Mouse (Mus musculus): ENCODE results near the gene Rbm34. TPM values are rescaled to one million over a fixed set of nuclear protein-coding genes. Genes with fewer than 3 reads are reported as not detected.
A peak's percentile ranks its signal among the peaks of the same experiment; 100 is the strongest.

Rbm34 gene
- polyA plus RNA-seq, 1 experiment from 2014 or later, result 38.5 TPM

GRCm38 (mm10) chr8:126972102-126972501, 1.2 kb upstream of the Rbm34 start:
- Histone ChIP-seq H3K9ac (replicated peaks; ENCODE audit: low read length) (no peak overlapping the region), H3K27ac (replicated peaks; ENCODE audit: low read depth, low read length) (no peak overlapping the region), H3K4me1 (ENCODE audit: control insufficient read depth, insufficient read depth, low read length) (peaks cover 3% of the 10 kb centered on the region; the same call in 1 of the 2 replicates), H3K36me3 (replicated peaks; ENCODE audit: control insufficient read depth, insufficient read depth, low read depth, low read length) (no peaks in the 10 kb centered on the region), H3K9me3 (replicated peaks; ENCODE audit: control insufficient read depth, low read length) (no peaks in the 10 kb centered on the region), H3K4me3 (ENCODE audit: low read depth, low read length) (no peak overlapping the region), H3K4me2 (ENCODE audit: low read depth, low read length) (no peak overlapping the region), H3K27me3 (ENCODE audit: control insufficient read depth, insufficient read depth, low read length) (no peaks in the 10 kb centered on the region)
- ATAC-seq (replicated peaks; ENCODE audit: insufficient number of reproducible peaks, low FRiP score, low TSS enrichment, low read depth) (no peak), DNase-seq (ENCODE audit: low spot score) (no peak)
- 86% methylated on average over 2 of the region's 2 CpGs for WGBS

- no peak overlapping the region for H3K27ac ChIP-seq (replicated peaks; ENCODE audit: low read depth, low read length)
- peak overlapping the region; percentile 69 for H3K9ac ChIP-seq (replicated peaks; ENCODE audit: low read length)
- peak overlapping the region; percentile 75 for H3K4me2 ChIP-seq (ENCODE audit: low read depth, low read length)
- H3K27me3 ChIP-seq (ENCODE audit: control insufficient read depth, insufficient read depth, low read length), result no peaks in the 10 kb centered on the region
- DNase-seq (ENCODE audit: low spot score) (no peak), ATAC-seq (replicated peaks; ENCODE audit: insufficient number of reproducible peaks, low FRiP score, low TSS enrichment, low read depth) (peak; percentile 20; the same call in 1 of the 2 replicates)
- H3K4me1 ChIP-seq (ENCODE audit: control insufficient read depth, insufficient read depth, low read length), result peaks cover 3% of the 10 kb centered on the region; the same call in 1 of the 2 replicates
- H3K9me3 ChIP-seq (replicated peaks; ENCODE audit: control insufficient read depth, low read length), result no peaks in the 10 kb centered on the region
- 12% methylated on average over 13 of the region's 13 CpGs for WGBS
- H3K4me3 ChIP-seq (ENCODE audit: low read depth, low read length), result peak overlapping the region; percentile 83
- H3K36me3 ChIP-seq (replicated peaks; ENCODE audit: control insufficient read depth, insufficient read depth, low read depth, low read length), result no peaks in the 10 kb centered on the region
These were observed 418 bp upstream of the Rbm34 start for GRCm38 (mm10) chr8:126971314-126971664.

GRCm38 (mm10) chr8:126969546-126969945, 1.3 kb downstream of the Rbm34 start:
- H3K4me3 ChIP-seq (ENCODE audit: low read depth, low read length), result no peak overlapping the region
- ATAC-seq (replicated peaks; ENCODE audit: insufficient number of reproducible peaks, low FRiP score, low TSS enrichment, low read depth) (no peak), DNase-seq (ENCODE audit: low spot score) (no peak)
- no peaks in the 10 kb centered on the region for H3K9me3 ChIP-seq (replicated peaks; ENCODE audit: control insufficient read depth, low read length)
- H3K27ac ChIP-seq (replicated peaks; ENCODE audit: low read depth, low read length), result no peak overlapping the region
- 79% methylated on average over 1 of the region's 1 CpGs for WGBS
- H3K9ac ChIP-seq (replicated peaks; ENCODE audit: low read length), result no peak overlapping the region
- no peaks in the 10 kb centered on the region for H3K36me3 ChIP-seq (replicated peaks; ENCODE audit: control insufficient read depth, insufficient read depth, low read depth, low read length)
- no peaks in the 10 kb centered on the region for H3K27me3 ChIP-seq (ENCODE audit: control insufficient read depth, insufficient read depth, low read length)
- peaks cover 3% of the 10 kb centered on the region; the same call in 1 of the 2 replicates for H3K4me1 ChIP-seq (ENCODE audit: control insufficient read depth, insufficient read depth, low read length)
- no peak overlapping the region for H3K4me2 ChIP-seq (ENCODE audit: low read depth, low read length)

GRCm38 (mm10) chr8:126968107-126968506, 2.8 kb downstream of the Rbm34 start:
- H3K4me2 ChIP-seq (ENCODE audit: low read depth, low read length), result no peak overlapping the region
- no peaks in the 10 kb centered on the region for H3K9me3 ChIP-seq (replicated peaks; ENCODE audit: control insufficient read depth, low read length)
- H3K27ac ChIP-seq (replicated peaks; ENCODE audit: low read depth, low read length), result no peak overlapping the region
- H3K4me1 ChIP-seq (ENCODE audit: control insufficient read depth, insufficient read depth, low read length), result peaks cover 3% of the 10 kb centered on the region; the same call in 1 of the 2 replicates
- no peaks in the 10 kb centered on the region for H3K27me3 ChIP-seq (ENCODE audit: control insufficient read depth, insufficient read depth, low read length)
- H3K9ac ChIP-seq (replicated peaks; ENCODE audit: low read length), result no peak overlapping the region
- no peak for ATAC-seq (replicated peaks; ENCODE audit: insufficient number of reproducible peaks, low FRiP score, low TSS enrichment, low read depth)
- H3K36me3 ChIP-seq (replicated peaks; ENCODE audit: control insufficient read depth, insufficient read depth, low read depth, low read length), result no peaks in the 10 kb centered on the region
- no peak overlapping the region for H3K4me3 ChIP-seq (ENCODE audit: low read depth, low read length)
- 92% methylated on average over 6 of the region's 6 CpGs for WGBS
- DNase-seq (ENCODE audit: low spot score), result no peak

GRCm38 (mm10) chr8:126965246-126965645, 5.6 kb downstream of the Rbm34 start:
- Histone ChIP-seq H3K9me3 (replicated peaks; ENCODE audit: control insufficient read depth, low read length) (no peaks in the 10 kb centered on the region), H3K36me3 (replicated peaks; ENCODE audit: control insufficient read depth, insufficient read depth, low read depth, low read length) (no peaks in the 10 kb centered on the region; the same call in 1 of the 2 replicates), H3K27ac (replicated peaks; ENCODE audit: low read depth, low read length) (no peak overlapping the region), H3K27me3 (ENCODE audit: control insufficient read depth, insufficient read depth, low read length) (no peaks in the 10 kb centered on the region), H3K4me1 (ENCODE audit: control insufficient read depth, insufficient read depth, low read length) (peaks cover 2% of the 10 kb centered on the region; the same call in 1 of the 2 replicates), H3K9ac (replicated peaks; ENCODE audit: low read length) (no peak overlapping the region), H3K4me2 (ENCODE audit: low read depth, low read length) (no peak overlapping the region), H3K4me3 (ENCODE audit: low read depth, low read length) (no peak overlapping the region)
- no peak for ATAC-seq (replicated peaks; ENCODE audit: insufficient number of reproducible peaks, low FRiP score, low TSS enrichment, low read depth)
- DNase-seq (ENCODE audit: low spot score), result no peak
- 88% methylated on average over 6 of the region's 6 CpGs for WGBS

GRCm38 (mm10) chr8:126962871-126963270, 8.0 kb downstream of the Rbm34 start:
- Histone ChIP-seq H3K9me3 (replicated peaks; ENCODE audit: control insufficient read depth, low read length) (no peaks in the 10 kb centered on the region), H3K4me1 (ENCODE audit: control insufficient read depth, insufficient read depth, low read length) (no peaks in the 10 kb centered on the region), H3K27me3 (ENCODE audit: control insufficient read depth, insufficient read depth, low read length) (no peaks in the 10 kb centered on the region), H3K9ac (replicated peaks; ENCODE audit: low read length) (no peak overlapping the region), H3K4me2 (ENCODE audit: low read depth, low read length) (no peak overlapping the region), H3K4me3 (ENCODE audit: low read depth, low read length) (no peak overlapping the region), H3K27ac (replicated peaks; ENCODE audit: low read depth, low read length) (no peak overlapping the region), H3K36me3 (replicated peaks; ENCODE audit: control insufficient read depth, insufficient read depth, low read depth, low read length) (no peaks in the 10 kb centered on the region; the same call in 1 of the 2 replicates)
- DNase-seq (ENCODE audit: low spot score), result no peak
- no peak for ATAC-seq (replicated peaks; ENCODE audit: insufficient number of reproducible peaks, low FRiP score, low TSS enrichment, low read depth)
- 94% methylated on average over 1 of the region's 1 CpGs for WGBS

- DNase-seq (ENCODE audit: low spot score), result no peak
- 95% methylated on average over 3 of the region's 3 CpGs for WGBS
- Histone ChIP-seq H3K27me3 (ENCODE audit: control insufficient read depth, insufficient read depth, low read length) (no peaks in the 10 kb centered on the region), H3K4me2 (ENCODE audit: low read depth, low read length) (no peak overlapping the region), H3K9me3 (replicated peaks; ENCODE audit: control insufficient read depth, low read length) (no peaks in the 10 kb centered on the region), H3K36me3 (replicated peaks; ENCODE audit: control insufficient read depth, insufficient read depth, low read depth, low read length) (peaks cover 4% of the 10 kb centered on the region), H3K4me1 (ENCODE audit: control insufficient read depth, insufficient read depth, low read length) (no peaks in the 10 kb centered on the region), H3K9ac (replicated peaks; ENCODE audit: low read length) (no peak overlapping the region), H3K4me3 (ENCODE audit: low read depth, low read length) (no peak overlapping the region), H3K27ac (replicated peaks; ENCODE audit: low read depth, low read length) (no peak overlapping the region)
- no peak for ATAC-seq (replicated peaks; ENCODE audit: insufficient number of reproducible peaks, low FRiP score, low TSS enrichment, low read depth)
These were observed 9.4 kb downstream of the Rbm34 start for GRCm38 (mm10) chr8:126961516-126961915.

- H3K9me3 ChIP-seq (replicated peaks; ENCODE audit: control insufficient read depth, low read length), result no peaks in the 10 kb centered on the region
- H3K4me3 ChIP-seq (ENCODE audit: low read depth, low read length), result no peak overlapping the region
- no peaks in the 10 kb centered on the region for H3K4me1 ChIP-seq (ENCODE audit: control insufficient read depth, insufficient read depth, low read length)
- H3K27me3 ChIP-seq (ENCODE audit: control insufficient read depth, insufficient read depth, low read length), result no peaks in the 10 kb centered on the region
- 89% methylated on average over 11 of the region's 11 CpGs for WGBS
- peaks cover 7% of the 10 kb centered on the region for H3K36me3 ChIP-seq (replicated peaks; ENCODE audit: control insufficient read depth, insufficient read depth, low read depth, low read length)
- no peak overlapping the region for H3K4me2 ChIP-seq (ENCODE audit: low read depth, low read length)
- no peak overlapping the region for H3K9ac ChIP-seq (replicated peaks; ENCODE audit: low read length)
- ATAC-seq (replicated peaks; ENCODE audit: insufficient number of reproducible peaks, low FRiP score, low TSS enrichment, low read depth) (no peak), DNase-seq (ENCODE audit: low spot score) (no peak)
- H3K27ac ChIP-seq (replicated peaks; ENCODE audit: low read depth, low read length), result no peak overlapping the region
These were observed 18.8 kb downstream of the Rbm34 start for GRCm38 (mm10) chr8:126951900-126952636.
